Mouse (Mus musculus) thymus, adult 2 months (tissue): ENCODE measurements around the gene Cog1.

Source experiments
- CTCF ChIP-seq: fragments of 200-500 bp; IDR thresholded peaks from 2 replicates; pipeline ENCODE4 v1.5.1; 2012; ENCODE audit warnings: mild to moderate bottlenecking, control low read depth, low read length, moderate library complexity, borderline replicate concordance; ENCODE audit not compliant: control insufficient read depth, poor library complexity, insufficient read depth; ENCODE audit errors: extremely low read depth
- POLR2A ChIP-seq: fragments of 200-500 bp; IDR thresholded peaks from 2 replicates; pipeline ENCODE4 v1.6.1; 2012; ENCODE audit warnings: mild to moderate bottlenecking, low read length, control low read depth, moderate library complexity; ENCODE audit not compliant: control insufficient read depth, poor library complexity, insufficient read depth; ENCODE audit errors: extremely low read depth

- TF ChIP-seq POLR2A (no peak), CTCF (no peak)
These were observed 5.7 kb downstream of the Cog1 start for GRCm38 (mm10) chr11:113654561-113655270.
